Mouse (Mus musculus) small intestine, adult 2 months (tissue): ENCODE data around the gene Derl2. TPM values are rescaled to one million over a fixed set of nuclear protein-coding genes. Genes with fewer than 3 reads are reported as not detected.
A peak's percentile ranks its signal among the peaks of the same experiment; 100 is the strongest.

ENCODE experiments used
- H3K27ac ChIP-seq: fragments of 200-500 bp; 2 replicates; pipeline ENCODE4 v1.5.1; 2012; ENCODE audit warnings: low read depth, low read length, control low read depth, inconsistent platforms; ENCODE audit not compliant: insufficient read depth
- H3K27me3 ChIP-seq: fragments of 200-500 bp; 2 replicates; pipeline ENCODE4 v1.6.1; 2012; ENCODE audit warnings: mild to moderate bottlenecking, moderate library complexity, low read length, inconsistent platforms; ENCODE audit not compliant: control insufficient read depth, insufficient read depth
- H3K36me3 ChIP-seq: fragments of 200-500 bp; 2 replicates; pipeline ENCODE4 v1.6.1; 2012; ENCODE audit warnings: mild to moderate bottlenecking, low read length, control low read depth, inconsistent platforms; ENCODE audit not compliant: control insufficient read depth, insufficient read depth
- H3K4me1 ChIP-seq: fragments of 200-500 bp; 2 replicates; pipeline ENCODE4 v1.6.1; 2012; ENCODE audit warnings: low read length, inconsistent platforms, mixed read lengths; ENCODE audit not compliant: control insufficient read depth, insufficient read depth, insufficient read length
- H3K4me3 ChIP-seq: fragments of 200-500 bp; 2 replicates; pipeline ENCODE4 v1.5.1; 2012; ENCODE audit warnings: low read depth, mild to moderate bottlenecking, control low read depth, inconsistent platforms, low read length, moderate library complexity
- CTCF ChIP-seq: fragments of 200-500 bp; IDR thresholded peaks from 2 replicates; pipeline ENCODE4 v1.5.1; 2012; ENCODE audit warnings: low read depth, mild to moderate bottlenecking, control low read depth, inconsistent platforms, low read length, moderate library complexity, mixed read lengths; ENCODE audit not compliant: insufficient replicate concordance, insufficient read length; ENCODE audit errors: extremely low read depth
- POLR2A ChIP-seq: fragments of 200-500 bp; IDR thresholded peaks from 2 replicates; pipeline ENCODE4 v1.6.1; 2012; ENCODE audit warnings: low read depth, mild to moderate bottlenecking, control low read depth, inconsistent platforms, low read length, moderate library complexity
- whole genome bisulfite sequencing: fragments of 180-500 bp; shearing (Covaris S2); methylation state at CpG from one replicate; pipeline ENCODE4 v1.1.7; 2018; 5-methylcytosine and 5-hydroxymethylcytosine counted together
- polyA plus RNA-seq: library from polyadenylated mRNA; depleted of rRNA; stranded (reverse); fragments of >200 nt; gene quantifications from 2 replicates; pipeline ENCODE4 v1.2.3, GENCODE M21; 2012; rRNA removed

Gene Derl2
- 1.9 and 4.2 TPM in 2 replicates for polyA plus RNA-seq

GRCm38 (mm10) chr11:71019201-71020068, at the start of gene Derl2, which contains the start of gene Mis12:
Gene Derl2, minus strand, starts transcription at chr11:71019841.
Gene Mis12, plus strand, starts transcription at chr11:71019611.
- TF ChIP-seq CTCF (no peak), POLR2A (peak; percentile 68; the same call in 1 of the 2 replicates)
- H3K36me3 ChIP-seq, result peaks cover 5% of the 10 kb centered on the region; the same call in 1 of the 2 replicates
- peak within 1 kb of the TSS; percentile 80 for H3K27ac ChIP-seq
- peak within 1 kb of the TSS; percentile 91 for H3K4me3 ChIP-seq
- peaks cover 5% of the 10 kb centered on the region; the same call in 1 of the 2 replicates for H3K4me1 ChIP-seq
- H3K27me3 ChIP-seq, result no peaks in the 10 kb centered on the region
- under 1% methylated on average over 71 of the region's 71 CpGs for WGBS

- Histone ChIP-seq H3K4me3 (no peak overlapping the region), H3K4me1 (no peaks in the 10 kb centered on the region), H3K27ac (no peak overlapping the region), H3K36me3 (no peaks in the 10 kb centered on the region), H3K27me3 (no peaks in the 10 kb centered on the region)
- WGBS, result 5% methylated on average over 1 of the region's 1 CpGs
- TF ChIP-seq POLR2A (no peak), CTCF (no peak)
Measured at GRCm38 (mm10) chr11:71052554-71052953, 32.9 kb upstream of the Derl2 start.

GRCm38 (mm10) chr11:71039526-71040298, 20.1 kb upstream of the Derl2 start:
- WGBS, result 98% methylated on average over 5 of the region's 5 CpGs
- H3K27ac ChIP-seq, result no peak overlapping the region
- no peak for TF ChIP-seq POLR2A
- no peak for TF ChIP-seq CTCF
- H3K4me1 ChIP-seq, result no peaks in the 10 kb centered on the region
- H3K4me3 ChIP-seq, result no peak overlapping the region
- H3K36me3 ChIP-seq, result no peaks in the 10 kb centered on the region
- no peaks in the 10 kb centered on the region for H3K27me3 ChIP-seq

- Histone ChIP-seq H3K4me3 (peak within 1 kb of the TSS; percentile 37), H3K4me1 (no peaks in the 10 kb centered on the region), H3K27ac (no peak within 1 kb of the TSS), H3K36me3 (peaks cover 1% of the 10 kb centered on the region; the same call in 1 of the 2 replicates), H3K27me3 (peaks cover 3% of the 10 kb centered on the region; the same call in 1 of the 2 replicates)
- WGBS, result 2% methylated on average over 31 of the region's 31 CpGs
- TF ChIP-seq POLR2A, result no peak
Measured at GRCm38 (mm10) chr11:71033163-71033761, 13.6 kb upstream of the Derl2 start, which contains the start of gene 6330403K07Rik. Gene 6330403K07Rik, minus strand, starts transcription at chr11:71033513.

- Histone ChIP-seq H3K27ac (no peak overlapping the region), H3K36me3 (peaks cover 4% of the 10 kb centered on the region; the same call in 1 of the 2 replicates), H3K4me3 (peak overlapping the region; percentile 37), H3K4me1 (no peaks in the 10 kb centered on the region), H3K27me3 (peaks cover 3% of the 10 kb centered on the region; the same call in 1 of the 2 replicates)
- 21% methylated on average over 26 of the region's 26 CpGs for WGBS
- TF ChIP-seq POLR2A, result no peak
- no peak for TF ChIP-seq CTCF
Measured at GRCm38 (mm10) chr11:71032491-71033162, 13.0 kb upstream of the Derl2 start.

GRCm38 (mm10) chr11:71032070-71032469, 12.4 kb upstream of the Derl2 start:
- Histone ChIP-seq H3K36me3 (peaks cover 8% of the 10 kb centered on the region), H3K4me3 (no peak overlapping the region), H3K4me1 (no peaks in the 10 kb centered on the region), H3K27ac (no peak overlapping the region), H3K27me3 (peaks cover 3% of the 10 kb centered on the region; the same call in 1 of the 2 replicates)
- no peak for TF ChIP-seq POLR2A
- no peak for TF ChIP-seq CTCF
- WGBS, result 75% methylated on average over 7 of the region's 7 CpGs
